In the genomic region with DNA sequence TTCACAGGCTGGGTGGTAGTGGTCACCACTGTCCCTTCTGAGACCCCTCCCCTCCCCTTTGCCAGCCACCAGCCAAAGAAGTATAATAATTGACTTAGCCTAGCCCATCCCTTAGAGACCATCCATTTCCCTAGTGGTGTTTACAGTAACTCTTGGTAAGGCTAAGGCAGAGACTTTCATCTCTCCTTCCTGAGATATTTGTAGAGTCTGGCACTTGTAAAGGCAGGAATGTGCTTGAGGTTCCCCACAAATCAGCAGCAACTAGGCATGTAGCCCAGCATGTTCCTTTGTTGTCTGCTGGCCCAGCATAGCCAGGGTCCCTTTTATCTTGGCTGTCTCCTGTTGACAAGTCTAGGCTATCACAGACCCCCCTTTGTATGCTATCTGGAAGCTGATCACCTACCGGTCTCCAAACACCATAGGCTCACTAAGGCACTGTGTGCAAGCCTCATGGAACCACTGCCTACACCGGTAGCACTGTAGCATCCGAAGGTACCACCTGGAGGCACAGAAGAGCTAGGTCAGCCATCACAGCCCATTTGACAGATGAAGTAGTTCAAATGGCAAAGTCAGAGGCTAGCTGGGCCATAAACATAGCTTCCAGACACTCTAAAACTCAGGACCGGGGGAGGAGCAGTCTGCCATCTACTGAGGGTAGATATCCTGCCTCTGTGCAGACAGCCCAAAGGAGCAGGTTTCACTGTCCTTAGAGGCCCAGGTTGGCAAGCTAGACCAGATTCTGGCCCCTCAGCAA, we compare ENCODE assay signal across 10 mouse cellular contexts. TPM values are rescaled to one million over a fixed set of nuclear protein-coding genes. Genes with fewer than 3 reads are reported as not detected.
DNase-seq lines count a peak whose midpoint lies in the region; ATAC-seq and TF ChIP-seq lines count a peak whose summit lies in the region.
"Had no signal": no experiment of that assay in that cellular context is flagged by ENCODE, and none has a peak within 500 bp of the region (broad histone marks: within the 10 kb centered on the region; RNA-seq: fewer than 3 reads in every experiment).

No protein-coding gene starts in this region.

- no peaks in the 10 kb centered on the region for H3K36me3 ChIP-seq in hindbrain, embryonic 14.5 days (replicated peaks; ENCODE audit: control insufficient read depth, insufficient read depth)
- H3K36me3 ChIP-seq in myocyte (ENCODE audit: control insufficient read depth, insufficient read depth): no peaks in the 10 kb centered on the region
- H3K36me3 ChIP-seq: embryonic facial prominence, embryonic 12.5 days had no signal

- TF ChIP-seq POLR2A in myocyte (IDR thresholded peaks at IDR 0.05; ENCODE audit: insufficient read length, low read depth): no peak

- no peak for TF ChIP-seq CTCF in left cerebral cortex, adult 2 months (IDR thresholded peaks at IDR 0.05)

- peak overlapping the region; percentile 43; the same call in 1 of the 2 replicates for H3K4me3 ChIP-seq in left cerebral cortex, adult 2 months
- no peak overlapping the region for H3K4me3 ChIP-seq in hindbrain, embryonic 14.5 days (replicated peaks; ENCODE audit: low read length)
- H3K4me3 ChIP-seq in myocyte: no peak overlapping the region

- peak; percentile 37 to 61 for DNase-seq in adrenal gland, adult (ENCODE audit: inconsistent age in 2 of 2, low spot score in 1 of 2)
- no peak for DNase-seq in adrenal gland, postnatal 10 days
- DNase-seq in left cerebral cortex, adult 2 months (ENCODE audit: extremely low spot score in 1 of 2, low spot score in 2 of 2): no peak
- DNase-seq in left cerebral cortex, adult 11 months (ENCODE audit: low spot score): no peak
- DNase-seq in hindbrain, embryonic 14.5 days (ENCODE audit: low spot score): no peak
- no peak for DNase-seq in kidney, postnatal 10 days
- DNase-seq: kidney, postnatal 14 days had no signal

- no peaks in the 10 kb centered on the region for H3K4me1 ChIP-seq in hindbrain, embryonic 14.5 days (replicated peaks; ENCODE audit: control insufficient read depth, insufficient read depth, low read length)

- H3K9me3 ChIP-seq in hindbrain, embryonic 14.5 days (ENCODE audit: control insufficient read depth, low read length): no peaks in the 10 kb centered on the region
- H3K9me3 ChIP-seq: embryonic facial prominence, embryonic 12.5 days had no signal

- H3K9ac ChIP-seq in hindbrain, embryonic 14.5 days: peak overlapping the region; percentile 54; the same call in 1 of the 2 replicates
- H3K9ac ChIP-seq: embryonic facial prominence, embryonic 12.5 days had no signal

- H3K27me3 ChIP-seq in hindbrain, embryonic 14.5 days (ENCODE audit: control insufficient read depth, insufficient read depth, low read length): no peaks in the 10 kb centered on the region
- no peaks in the 10 kb centered on the region for H3K27me3 ChIP-seq in myocyte (ENCODE audit: control insufficient read depth, insufficient read depth, insufficient read length)

- H3K27ac ChIP-seq in left cerebral cortex, adult 2 months: no peak overlapping the region; the same call in 1 of the 2 replicates
- H3K27ac ChIP-seq in hindbrain, embryonic 14.5 days: peak overlapping the region; percentile 86; the same call in 1 of the 2 replicates
- H3K27ac ChIP-seq: embryonic facial prominence, embryonic 12.5 days had no signal

- WGBS in hindbrain, embryonic 14.5 days: 81% methylated on average over 4 of the region's 4 CpGs

- intact Hi-C loops in left cerebral cortex, adult 2 months (cut with DNase I): loop anchor here (2.0 kb wide), 2 partner anchors 33 to 77 kb away; a partner anchor contains a TSS

- H3K4me2 ChIP-seq in hindbrain, embryonic 14.5 days (replicated peaks): peak overlapping the region; percentile 66
- peak overlapping the region; percentile 73 for H3K4me2 ChIP-seq in myocyte (ENCODE audit: low read depth)

- no peaks in the 10 kb centered on the region for H3K79me2 ChIP-seq in myocyte (ENCODE audit: control insufficient read depth, insufficient read depth)

- no peak overlapping the region for H3ac ChIP-seq in myocyte (ENCODE audit: control insufficient read depth, insufficient read length)

- ATAC-seq in hindbrain, embryonic 14.5 days (ENCODE audit: low FRiP score): no peak
- ATAC-seq in inflammation-experienced regulatory T-cells, adult 6 months: no peak

TF ChIP-seq in myocyte, 11 proteins besides CTCF, POLR2A, EP300 and RAD21:
- TF ChIP-seq TCF12 (IDR thresholded peaks at IDR 0.05; ENCODE audit: insufficient read depth, poor library complexity, severe bottlenecking): no peak
- no peak for TF ChIP-seq E2F4 (IDR thresholded peaks at IDR 0.05; ENCODE audit: insufficient read depth)
- no peak for TF ChIP-seq TCF3 (IDR thresholded peaks at IDR 0.05; ENCODE audit: insufficient read length, low read depth)
- TF ChIP-seq MYOG (IDR thresholded peaks at IDR 0.05; ENCODE audit: control insufficient read depth in 1 of 3, insufficient read depth in 1 of 3, insufficient read length in 2 of 3, low read depth in 2 of 3): no peak
- no peak for TF ChIP-seq SRF (IDR thresholded peaks at IDR 0.05; ENCODE audit: control insufficient read depth, insufficient read length, low read depth)
- TF ChIP-seq POLR2AphosphoS2 (IDR thresholded peaks at IDR 0.05; ENCODE audit: insufficient read length, low read depth): no peak
- no peak for TF ChIP-seq CEBPB (IDR thresholded peaks at IDR 0.05; ENCODE audit: insufficient read depth, poor library complexity, severe bottlenecking)
- TF ChIP-seq MYOD1 (IDR thresholded peaks at IDR 0.05; ENCODE audit: control insufficient read depth in 1 of 3, insufficient read length in 2 of 3, low read depth in 2 of 3): no peak
- no peak for TF ChIP-seq MAX (IDR thresholded peaks at IDR 0.05; ENCODE audit: low read depth)
- no peak for TF ChIP-seq REST (IDR thresholded peaks at IDR 0.05; ENCODE audit: insufficient read depth, insufficient read length)
- TF ChIP-seq USF1 (IDR thresholded peaks at IDR 0.05; ENCODE audit: low read depth): no peak

RNA-seq across cellular contexts. Expression of a gene that starts 10.0 kb away (rescaled TPM):
- 1 to 10 TPM; 5.8 to 7.6 TPM for total RNA-seq in adrenal gland, postnatal 10 days (2021)
- total RNA-seq in left cerebral cortex, adult 2 months (2021): 1 to 10 TPM in 1 of 2 experiments, under 1 TPM in 1; 0.84 to 1.3 TPM
- 1.8 and 4.1 TPM in 2 replicates for polyA plus RNA-seq in hindbrain, embryonic 14.5 days (2014; fragmentation: Nextera tagmentation; extraction: Ambion mirVana)
- 4.3 TPM for polyA plus RNA-seq in myocyte (2012; fragmentation: generic; extraction: Trizol)
- 1 to 10 TPM; 1.1 to 3.9 (median 1.2) TPM for polyA plus RNA-seq in inflammation-experienced regulatory T-cells, adult 6 months (2017; shearing (Covaris generic))

RNA-seq across cellular contexts. Expression of a gene that starts 29.1 kb away (rescaled TPM):
- total RNA-seq in adrenal gland, postnatal 10 days (2021): 10 to 100 TPM; 29.7 to 38.5 TPM
- total RNA-seq in left cerebral cortex, adult 2 months (2021): 10 to 100 TPM; 31.9 to 35.7 TPM
- polyA plus RNA-seq in hindbrain, embryonic 14.5 days (2014; fragmentation: Nextera tagmentation; extraction: Ambion mirVana): 107 and 114 TPM in 2 replicates
- 27.2 TPM for polyA plus RNA-seq in myocyte (2012; fragmentation: generic; extraction: Trizol)
- polyA plus RNA-seq in inflammation-experienced regulatory T-cells, adult 6 months (2017; shearing (Covaris generic)): 10 to 100 TPM; 60.2 to 83.4 (median 72.6) TPM

RNA-seq across cellular contexts. Expression of a gene that starts 29.6 kb away (rescaled TPM):
- 10 to 100 TPM in 1 of 2 experiments, 1 to 10 TPM in 1; 4.1 to 11.1 TPM for total RNA-seq in adrenal gland, postnatal 10 days (2021)
- under 1 TPM; 0.23 to 0.93 TPM for total RNA-seq in left cerebral cortex, adult 2 months (2021)
- 0.21 and 0.37 TPM in 2 replicates for polyA plus RNA-seq in hindbrain, embryonic 14.5 days (2014; fragmentation: Nextera tagmentation; extraction: Ambion mirVana)
- polyA plus RNA-seq in myocyte (2012; fragmentation: generic; extraction: Trizol): not detected
- not detected for polyA plus RNA-seq in inflammation-experienced regulatory T-cells, adult 6 months (2017; shearing (Covaris generic))
- polyA plus RNA-seq: embryonic facial prominence, embryonic 12.5 days had no signal

RNA-seq across cellular contexts. Expression of a gene that starts 57.7 kb away (rescaled TPM):
- total RNA-seq in adrenal gland, postnatal 10 days (2021): 1 to 10 TPM; 3.5 to 3.7 TPM
- total RNA-seq in left cerebral cortex, adult 2 months (2021): 1 to 10 TPM; 1.3 to 1.6 TPM
- polyA plus RNA-seq in hindbrain, embryonic 14.5 days (2014; fragmentation: Nextera tagmentation; extraction: Ambion mirVana): 1.2 and 2.0 TPM in 2 replicates
- 1.1 TPM for polyA plus RNA-seq in myocyte (2012; fragmentation: generic; extraction: Trizol)
- 100 to 1,000 TPM; 240 to 310 (median 304) TPM for polyA plus RNA-seq in inflammation-experienced regulatory T-cells, adult 6 months (2017; shearing (Covaris generic))

Comparison
In these comparisons a context has a peak if more than half of its experiments do, and no peak if none do; other contexts are left out.
1. DNase-seq: peak in adrenal gland, adult (2 of 2); none in adrenal gland, postnatal 10 days (single experiment), left cerebral cortex, adult 2 months (0 of 2), left cerebral cortex, adult 11 months (single experiment), hindbrain, embryonic 14.5 days (single experiment) and kidney, postnatal 10 days (single experiment).